10 mouse cellular contexts compared by ENCODE assay signal in the genomic region with DNA sequence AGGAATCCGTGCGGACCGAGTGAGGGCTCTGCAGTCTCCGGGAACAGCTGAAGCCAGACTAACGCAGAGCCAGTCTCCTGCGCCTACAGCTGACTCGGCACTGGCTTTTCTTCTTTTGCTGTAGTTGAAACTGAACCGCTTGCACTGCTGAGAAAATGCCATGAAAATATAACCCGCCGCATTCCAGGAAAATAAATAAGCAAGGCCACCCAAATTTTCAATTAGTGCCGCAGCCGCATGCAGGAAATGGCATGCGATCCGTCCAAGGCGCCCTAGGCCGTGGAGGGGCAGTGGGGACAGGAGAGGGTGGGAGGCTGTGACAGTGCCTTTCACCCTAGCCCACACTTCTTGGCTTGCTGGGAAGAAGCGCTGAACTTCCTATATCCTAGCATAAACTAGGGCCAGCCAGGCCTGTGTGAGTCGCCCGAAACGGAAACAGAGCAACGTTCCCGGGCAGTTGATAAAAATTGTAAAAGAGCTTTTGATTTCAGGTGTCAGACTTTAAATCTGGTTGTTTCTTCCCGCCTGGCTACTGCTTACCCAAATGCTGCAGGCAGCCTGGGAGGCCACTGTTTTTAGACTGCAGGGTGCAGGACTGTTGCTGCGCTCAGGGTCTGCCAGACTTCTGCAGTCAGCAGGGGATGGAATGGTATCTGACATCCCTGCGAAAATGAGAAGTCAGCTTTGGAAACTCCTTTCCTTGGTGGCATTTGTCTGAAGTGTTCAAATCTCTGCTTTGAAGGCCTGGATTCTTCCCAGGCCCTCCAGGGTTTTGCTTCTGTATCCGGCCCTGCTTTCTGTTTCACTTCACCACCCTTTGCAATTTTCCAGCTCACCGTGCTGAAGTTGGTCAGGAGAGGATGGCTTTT. TPM values are rescaled to one million over a fixed set of nuclear protein-coding genes. Genes with fewer than 3 reads are reported as not detected.
DNase-seq lines count a peak whose midpoint lies in the region; ATAC-seq and TF ChIP-seq lines count a peak whose summit lies in the region.
"Had no signal": no experiment of that assay in that cellular context is flagged by ENCODE, and none has a peak within 500 bp of the region (broad histone marks: within the 10 kb centered on the region; RNA-seq: fewer than 3 reads in every experiment).

No protein-coding gene starts in this region.

- 32% methylated on average over 27 of the region's 27 CpGs for WGBS in spleen, adult 2 months
- 24% methylated on average over 27 of the region's 27 CpGs for WGBS in liver, adult 2 months
- 18% methylated on average over 27 of the region's 27 CpGs for WGBS in midbrain, embryonic 14.5 days

- H3K27me3 ChIP-seq in spleen, adult 2 months (ENCODE audit: control insufficient read depth, insufficient read depth, low read length): no peaks in the 10 kb centered on the region
- no peaks in the 10 kb centered on the region for H3K27me3 ChIP-seq in liver, adult 2 months (ENCODE audit: control insufficient read depth, insufficient read depth, low read length)
- H3K27me3 ChIP-seq in midbrain, embryonic 14.5 days (ENCODE audit: control insufficient read depth, insufficient read depth, low read length): peaks cover 9% of the 10 kb centered on the region

- no peak for DNase-seq in spleen, adult 2 months (ENCODE audit: low read depth in 1 of 2, low spot score in 2 of 2)
- no peak for DNase-seq in spleen, postnatal 36 days (ENCODE audit: low spot score in 2 of 2)
- DNase-seq in embryo, embryonic 11 days: peak; percentile 74
- DNase-seq in heart, adult 9 months (ENCODE audit: low spot score in 2 of 2): peak; percentile 50 to 51
- DNase-seq in kidney, adult 11 months: peak; percentile 17
- DNase-seq in liver, adult 2 months (ENCODE audit: extremely low read depth, low read depth, low spot score): no peak
- DNase-seq in midbrain, embryonic 14.5 days: peak; percentile 76
- no peak for DNase-seq in urinary bladder, adult 18-20 months (ENCODE audit: low spot score in 2 of 2)

- H3K9ac ChIP-seq in liver, adult 2 months (ENCODE audit: low read depth, low read length): peak overlapping the region; percentile 53
- H3K9ac ChIP-seq in midbrain, embryonic 14.5 days (replicated peaks; ENCODE audit: low read length): peak overlapping the region; percentile 20; the same call in 1 of the 2 replicates

- H3K4me3 ChIP-seq in spleen, adult 2 months (ENCODE audit: extremely low read depth, insufficient read depth, insufficient read length): peak overlapping the region; percentile 26; the same call in 1 of the 2 replicates
- H3K4me3 ChIP-seq in liver, adult 2 months (ENCODE audit: insufficient read depth, low read depth, low read length): peak overlapping the region; percentile 56
- H3K4me3 ChIP-seq in midbrain, embryonic 14.5 days (replicated peaks; ENCODE audit: low read depth, low read length): peak overlapping the region; percentile 30

- peak overlapping the region; percentile 60 for H3K4me2 ChIP-seq in midbrain, embryonic 14.5 days (ENCODE audit: low read length)

- H3K36me3 ChIP-seq in spleen, adult 2 months (ENCODE audit: control insufficient read depth, insufficient read depth, low read length): no peaks in the 10 kb centered on the region
- H3K36me3 ChIP-seq in liver, adult 2 months (ENCODE audit: control insufficient read depth, insufficient read depth, low read length): no peaks in the 10 kb centered on the region
- H3K36me3 ChIP-seq in midbrain, embryonic 14.5 days (ENCODE audit: control insufficient read depth, insufficient read depth, low read length): no peaks in the 10 kb centered on the region
- H3K36me3 ChIP-seq: G1E had no signal

- H3K9me3 ChIP-seq in midbrain, embryonic 14.5 days (ENCODE audit: control insufficient read depth, low read length): no peaks in the 10 kb centered on the region
- H3K9me3 ChIP-seq: G1E had no signal

- ATAC-seq in midbrain, embryonic 14.5 days (ENCODE audit: low FRiP score, low TSS enrichment): peak; percentile 55; the same call in 1 of the 2 replicates

- TF ChIP-seq POLR2A in spleen, adult 2 months (IDR thresholded peaks at IDR 0.05; ENCODE audit: low read depth, low read length): no peak
- TF ChIP-seq POLR2A in liver, adult 2 months (IDR thresholded peaks at IDR 0.05; ENCODE audit: extremely low read depth, insufficient read depth, low read length): no peak

- H3K79me2 ChIP-seq in liver, adult 2 months (ENCODE audit: control insufficient read depth, insufficient read depth, low read length): no peaks in the 10 kb centered on the region

- H3K27ac ChIP-seq in spleen, adult 2 months (ENCODE audit: insufficient read depth, low read length): 0 out of 2 replicates have a peak overlapping the region, but pooled peaks have one; percentile 6
- peak overlapping the region; percentile 64 for H3K27ac ChIP-seq in liver, adult 2 months (replicated peaks; ENCODE audit: insufficient read depth, low read depth, low read length)
- H3K27ac ChIP-seq in midbrain, embryonic 14.5 days (replicated peaks; ENCODE audit: low read depth, low read length): peak overlapping the region; percentile 26; the same call in 1 of the 2 replicates

- TF ChIP-seq CTCF in spleen, adult 2 months (IDR thresholded peaks at IDR 0.05; ENCODE audit: extremely low read depth, insufficient read depth, insufficient read length, insufficient replicate concordance): no peak
- no peak for TF ChIP-seq CTCF in liver, adult 2 months (IDR thresholded peaks at IDR 0.05; ENCODE audit: low read depth, low read length)

- no peaks in the 10 kb centered on the region for H3K4me1 ChIP-seq in spleen, adult 2 months (ENCODE audit: control insufficient read depth, insufficient read depth, insufficient read length)
- H3K4me1 ChIP-seq in liver, adult 2 months (ENCODE audit: control insufficient read depth, insufficient read depth, low read length): peaks cover 2% of the 10 kb centered on the region; the same call in 1 of the 2 replicates
- peaks cover 11% of the 10 kb centered on the region for H3K4me1 ChIP-seq in midbrain, embryonic 14.5 days (ENCODE audit: control insufficient read depth, insufficient read depth, low read length)

RNA-seq across cellular contexts. Expression of a gene that starts 11.8 kb away (rescaled TPM):
- not detected in 2 replicates for polyA plus RNA-seq in spleen, adult 2 months (2012; rRNA removed)
- 0.09 TPM in 1 of 2 replicates, not detected in the other for total RNA-seq in liver, adult 2 months (2014; rRNA removed)
- 0.11 TPM in 1 of 2 replicates, not detected in the other for polyA plus RNA-seq in liver, adult 2 months (2012; rRNA removed)
- polyA plus RNA-seq in midbrain, embryonic 14.5 days (2014; fragmentation: Nextera tagmentation; extraction: Ambion mirVana): not detected in 2 replicates
- total RNA-seq: hematopoietic stem cell, adult 5-6 weeks had no signal
- polyA plus RNA-seq: G1E had no signal

RNA-seq across cellular contexts. Expression of a gene that starts 11.9 kb away (rescaled TPM):
- polyA plus RNA-seq in spleen, adult 2 months (2012; rRNA removed): 7.6 and 8.1 TPM in 2 replicates
- total RNA-seq in liver, adult 2 months (2014; rRNA removed): 9.7 and 10.9 TPM in 2 replicates
- 2.7 and 3.3 TPM in 2 replicates for polyA plus RNA-seq in liver, adult 2 months (2012; rRNA removed)
- polyA plus RNA-seq in midbrain, embryonic 14.5 days (2014; fragmentation: Nextera tagmentation; extraction: Ambion mirVana): 56.2 and 63.1 TPM in 2 replicates

RNA-seq across cellular contexts. Expression of a gene that starts 38.3 kb away (rescaled TPM):
- 0.21 and 0.35 TPM in 2 replicates for polyA plus RNA-seq in spleen, adult 2 months (2012; rRNA removed)
- total RNA-seq in liver, adult 2 months (2014; rRNA removed): 0.34 and 0.55 TPM in 2 replicates
- 0.07 TPM in 1 of 2 replicates, not detected in the other for polyA plus RNA-seq in liver, adult 2 months (2012; rRNA removed)
- 0.24 and 0.36 TPM in 2 replicates for polyA plus RNA-seq in midbrain, embryonic 14.5 days (2014; fragmentation: Nextera tagmentation; extraction: Ambion mirVana)
- polyA plus RNA-seq: G1E had no signal

Comparison
In these comparisons a context has a peak if more than half of its experiments do, and no peak if none do; other contexts are left out.
1. DNase-seq: peak in embryo, embryonic 11 days (single experiment), heart, adult 9 months (2 of 2), kidney, adult 11 months (single experiment) and midbrain, embryonic 14.5 days (single experiment); none in spleen, adult 2 months (0 of 2), spleen, postnatal 36 days (0 of 2), liver, adult 2 months (single experiment) and urinary bladder, adult 18-20 months (0 of 2).
2. H3K27ac ChIP-seq: peak in every context shown above with its lines; median percentile 64 in liver, adult 2 months; 26 in midbrain, embryonic 14.5 days; 6 in spleen, adult 2 months.
3. Peak in every context shown above with its lines, with median percentiles within 50 percentile points of each other: H3K4me3 ChIP-seq.